Mouse (Mus musculus): ENCODE measurements at regions not wholly inside any gene's neighbourhood (a gene's known extent, or its start where the extent isn't known, plus 50 kb on each side); places are given as distances from the start of the nearest gene placed in this dataset.

- DNase-seq = peak; percentile 8
These were observed 374.6 kb upstream of the Slit2 start for GRCm38 (mm10) chr5:47608318-47608717.

Measured in gastrocnemius, postnatal 10 days (tissue).